Mouse (Mus musculus) heart, embryonic 12.5 days (tissue): Measurements from ENCODE around the gene Unk. TPM values are rescaled to one million over a fixed set of nuclear protein-coding genes. Genes with fewer than 3 reads are reported as not detected.

Experiments used
- ATAC-seq: fragments of 200-750 bp; cut with Nextera tagmentation; 2 replicates; pipeline ENCODE4 v1.8.0; 2017; ENCODE audit warnings: moderate TSS enrichment, moderate library complexity; ENCODE audit not compliant: insufficient number of reproducible peaks, low FRiP score
- H3K27ac ChIP-seq: fragments of 300-500 bp; sonication (generic); 2 replicates; pipeline ENCODE4 v1.5.1; 2016; ENCODE audit warnings: mild to moderate bottlenecking, moderate library complexity; ENCODE audit not compliant: poor library complexity, severe bottlenecking
- H3K27me3 ChIP-seq: fragments of 300-500 bp; sonication (generic); replicated peaks from 2 replicates; pipeline ENCODE4 v1.6.1; 2016; ENCODE audit warnings: mild to moderate bottlenecking, moderate library complexity
- H3K36me3 ChIP-seq: fragments of 300-500 bp; sonication (generic); 2 replicates; pipeline ENCODE4 v1.6.1; 2016; ENCODE audit warnings: mild to moderate bottlenecking, moderate library complexity
- H3K4me1 ChIP-seq: fragments of 300-500 bp; sonication (generic); replicated peaks from 2 replicates; pipeline ENCODE4 v1.6.1; 2016; ENCODE audit warnings: mild to moderate bottlenecking
- H3K4me2 ChIP-seq: fragments of 300-500 bp; sonication (generic); 2 replicates; pipeline ENCODE4 v1.6.1; 2016; ENCODE audit warnings: mild to moderate bottlenecking, moderate library complexity
- H3K4me3 ChIP-seq: fragments of 300-500 bp; sonication (generic); 2 replicates; pipeline ENCODE4 v1.5.1; 2016; ENCODE audit warnings: mild to moderate bottlenecking
- H3K9ac ChIP-seq: fragments of 300-500 bp; sonication (generic); 2 replicates; pipeline ENCODE4 v1.6.1; 2016; ENCODE audit warnings: mild to moderate bottlenecking, moderate library complexity
- H3K9me3 ChIP-seq: fragments of 300-500 bp; sonication (generic); replicated peaks from 2 replicates; pipeline ENCODE4 v1.6.1; 2016; ENCODE audit warnings: mild to moderate bottlenecking, moderate library complexity
- WGBS: fragments of 180-500 bp; shearing (Covaris S2); methylation state at CpG from one replicate; pipeline ENCODE4 v1.1.7; 2016; 5-methylcytosine and 5-hydroxymethylcytosine counted together
- polyA plus RNA-seq: library from polyadenylated mRNA; unstranded; fragments of >200 nt; fragmentation: Nextera tagmentation; extraction: Ambion mirVana; gene quantifications from 2 replicates; pipeline ENCODE4 v1.2.1, GENCODE M21; 2016

Unk gene
- polyA plus RNA-seq, 1 experiment from 2014 or later, result 31.8 TPM

GRCm38 (mm10) chr11:116034584-116034983 is 4.5 kb downstream of the Unk start:
- no peak overlapping the region for H3K9ac ChIP-seq
- no peak overlapping the region for H3K4me3 ChIP-seq
- H3K36me3 ChIP-seq, result peaks cover 26% of the 10 kb centered on the region
- no peaks in the 10 kb centered on the region for H3K9me3 ChIP-seq
- no peak for ATAC-seq
- H3K27me3 ChIP-seq, result no peaks in the 10 kb centered on the region
- 95% methylated on average over 6 of the region's 6 CpGs for WGBS
- H3K4me2 ChIP-seq, result no peak overlapping the region
- peaks cover 22% of the 10 kb centered on the region for H3K4me1 ChIP-seq
- no peak overlapping the region for H3K27ac ChIP-seq

GRCm38 (mm10) chr11:116036671-116037070 is 6.5 kb downstream of the Unk start:
- H3K9me3 ChIP-seq, result 0 out of 2 replicates have a peak, but pooled peaks cover under 1% of the 10 kb centered on the region
- 85% methylated on average over 3 of the region's 3 CpGs for WGBS
- no peak for ATAC-seq
- H3K4me1 ChIP-seq, result peaks cover 14% of the 10 kb centered on the region
- no peak overlapping the region for H3K4me2 ChIP-seq
- H3K27me3 ChIP-seq, result no peaks in the 10 kb centered on the region
- peaks cover 41% of the 10 kb centered on the region for H3K36me3 ChIP-seq
- no peak overlapping the region for H3K9ac ChIP-seq
- no peak overlapping the region for H3K27ac ChIP-seq
- H3K4me3 ChIP-seq, result no peak overlapping the region

GRCm38 (mm10) chr11:116037826-116038225 is 7.7 kb downstream of the Unk start:
- H3K9ac ChIP-seq, result no peak overlapping the region
- peaks cover 51% of the 10 kb centered on the region for H3K36me3 ChIP-seq
- H3K27me3 ChIP-seq, result no peaks in the 10 kb centered on the region
- H3K4me1 ChIP-seq, result peaks cover 6% of the 10 kb centered on the region
- WGBS, result 95% methylated on average over 9 of the region's 9 CpGs
- H3K27ac ChIP-seq, result no peak overlapping the region
- 0 out of 2 replicates have a peak, but pooled peaks cover 4% of the 10 kb centered on the region for H3K9me3 ChIP-seq
- no peak for ATAC-seq
- H3K4me3 ChIP-seq, result no peak overlapping the region
- H3K4me2 ChIP-seq, result no peak overlapping the region

GRCm38 (mm10) chr11:116040593-116040992 is 10.5 kb downstream of the Unk start:
- H3K36me3 ChIP-seq, result peaks cover 65% of the 10 kb centered on the region
- no peak for ATAC-seq
- no peak overlapping the region for H3K4me3 ChIP-seq
- no peak overlapping the region for H3K27ac ChIP-seq
- WGBS, result 65% methylated on average over 6 of the region's 6 CpGs
- no peaks in the 10 kb centered on the region; the same call in 1 of the 2 replicates for H3K4me1 ChIP-seq
- 0 out of 2 replicates have a peak, but pooled peaks cover 4% of the 10 kb centered on the region for H3K9me3 ChIP-seq
- H3K9ac ChIP-seq, result no peak overlapping the region
- no peaks in the 10 kb centered on the region for H3K27me3 ChIP-seq
- H3K4me2 ChIP-seq, result no peak overlapping the region

- Histone ChIP-seq H3K9ac (no peak overlapping the region), H3K4me3 (no peak overlapping the region), H3K27me3 (no peaks in the 10 kb centered on the region), H3K4me1 (no peaks in the 10 kb centered on the region; the same call in 1 of the 2 replicates), H3K27ac (no peak overlapping the region), H3K36me3 (peaks cover 75% of the 10 kb centered on the region), H3K9me3 (0 out of 2 replicates have a peak, but pooled peaks cover 4% of the 10 kb centered on the region), H3K4me2 (no peak overlapping the region)
- no peak for ATAC-seq
- WGBS, result 94% methylated on average over 2 of the region's 2 CpGs
These were observed 11.7 kb downstream of the Unk start for GRCm38 (mm10) chr11:116041833-116042232.

- ATAC-seq, result no peak
- Histone ChIP-seq H3K36me3 (peaks cover 82% of the 10 kb centered on the region), H3K4me1 (no peaks in the 10 kb centered on the region; the same call in 1 of the 2 replicates), H3K9me3 (0 out of 2 replicates have a peak, but pooled peaks cover 4% of the 10 kb centered on the region), H3K4me3 (no peak overlapping the region), H3K27ac (no peak overlapping the region), H3K4me2 (no peak overlapping the region), H3K27me3 (no peaks in the 10 kb centered on the region), H3K9ac (no peak overlapping the region)
- 79% methylated on average over 5 of the region's 5 CpGs for WGBS
These were observed 12.4 kb downstream of the Unk start for GRCm38 (mm10) chr11:116042372-116043138.

- 97% methylated on average over 1 of the region's 1 CpGs for WGBS
These were observed 13.2 kb downstream of the Unk start for GRCm38 (mm10) chr11:116043286-116043685.

GRCm38 (mm10) chr11:116045173-116045572 is 15.1 kb downstream of the Unk start:
- Histone ChIP-seq H3K4me1 (no peaks in the 10 kb centered on the region; the same call in 1 of the 2 replicates), H3K27ac (no peak overlapping the region), H3K36me3 (peaks cover 90% of the 10 kb centered on the region), H3K4me2 (no peak overlapping the region), H3K9me3 (0 out of 2 replicates have a peak, but pooled peaks cover 8% of the 10 kb centered on the region), H3K4me3 (no peak overlapping the region), H3K27me3 (no peaks in the 10 kb centered on the region), H3K9ac (no peak overlapping the region)
- 94% methylated on average over 6 of the region's 6 CpGs for WGBS
- ATAC-seq, result no peak

More at GRCm38 (mm10) chr11:116043286-116043685, 13.2 kb downstream of the Unk start:
- H3K27me3 ChIP-seq, result no peaks in the 10 kb centered on the region
- H3K36me3 ChIP-seq, result peaks cover 88% of the 10 kb centered on the region
- no peak overlapping the region for H3K27ac ChIP-seq
- no peak overlapping the region for H3K4me3 ChIP-seq
- H3K9me3 ChIP-seq, result 0 out of 2 replicates have a peak, but pooled peaks cover 4% of the 10 kb centered on the region
- no peak overlapping the region for H3K9ac ChIP-seq
- H3K4me1 ChIP-seq, result no peaks in the 10 kb centered on the region; the same call in 1 of the 2 replicates
- ATAC-seq, result no peak
- no peak overlapping the region for H3K4me2 ChIP-seq

GRCm38 (mm10) chr11:116049610-116050009 is 19.5 kb downstream of the Unk start:
- H3K9ac ChIP-seq, result no peak overlapping the region
- WGBS, result 72% methylated on average over 2 of the region's 2 CpGs
- H3K27ac ChIP-seq, result no peak overlapping the region
- no peak overlapping the region for H3K4me3 ChIP-seq
- H3K36me3 ChIP-seq, result peaks cover 98% of the 10 kb centered on the region
- H3K27me3 ChIP-seq, result no peaks in the 10 kb centered on the region
- 0 out of 2 replicates have a peak, but pooled peaks cover 4% of the 10 kb centered on the region for H3K9me3 ChIP-seq
- H3K4me2 ChIP-seq, result no peak overlapping the region
- no peaks in the 10 kb centered on the region for H3K4me1 ChIP-seq
- ATAC-seq, result no peak

GRCm38 (mm10) chr11:116050196-116050595 is 20.1 kb downstream of the Unk start:
- Histone ChIP-seq H3K4me3 (no peak overlapping the region), H3K9ac (no peak overlapping the region), H3K4me2 (no peak overlapping the region), H3K27me3 (no peaks in the 10 kb centered on the region), H3K36me3 (peaks cover 98% of the 10 kb centered on the region), H3K4me1 (no peaks in the 10 kb centered on the region), H3K9me3 (0 out of 2 replicates have a peak, but pooled peaks cover 4% of the 10 kb centered on the region), H3K27ac (no peak overlapping the region)
- no peak for ATAC-seq
- WGBS, result 89% methylated on average over 4 of the region's 4 CpGs

GRCm38 (mm10) chr11:116053510-116054229 is 23.5 kb downstream of the Unk start:
- H3K9ac ChIP-seq, result 0 out of 2 replicates have a peak overlapping the region, but pooled peaks have one; percentile 17
- 83% methylated on average over 9 of the region's 9 CpGs for WGBS
- peaks cover 99% of the 10 kb centered on the region for H3K36me3 ChIP-seq
- 0 out of 2 replicates have a peak, but pooled peaks cover 4% of the 10 kb centered on the region for H3K9me3 ChIP-seq
- H3K4me2 ChIP-seq, result no peak overlapping the region
- peaks cover 25% of the 10 kb centered on the region for H3K4me1 ChIP-seq
- no peaks in the 10 kb centered on the region for H3K27me3 ChIP-seq
- no peak overlapping the region for H3K27ac ChIP-seq
- no peak overlapping the region for H3K4me3 ChIP-seq
- no peak for ATAC-seq
